Mouse (Mus musculus): ENCODE data around the gene Dach1. TPM values are rescaled to one million over a fixed set of nuclear protein-coding genes. Genes with fewer than 3 reads are reported as not detected.

Gene Dach1
- polyA plus RNA-seq (2012; rRNA removed) (0.11 and 0.17 TPM in 2 replicates), polyA plus RNA-seq (2014; fragmentation: Nextera tagmentation; extraction: Ambion mirVana) (0.20 and 0.29 TPM in 2 replicates)

- H3K27me3 ChIP-seq (ENCODE audit: control insufficient read depth, insufficient read depth, low read length): peaks cover 19% of the 10 kb centered on the region
- no peaks in the 10 kb centered on the region for H3K36me3 ChIP-seq (replicated peaks; ENCODE audit: control insufficient read depth, insufficient read depth, low read depth)
- peak; percentile 40; the same call in 1 of the 2 replicates for ATAC-seq (ENCODE audit: insufficient read depth)
- H3K4me2 ChIP-seq (ENCODE audit: low read depth): peak within 1 kb of the TSS; percentile 67
- TF ChIP-seq CTCF (IDR thresholded peaks at IDR 0.05; ENCODE audit: low read depth) (no peak), EP300 (IDR thresholded peaks at IDR 0.05; ENCODE audit: low read depth) (no peak)
- under 1% methylated on average over 32 of the region's 32 CpGs for WGBS (ENCODE audit: insufficient replicate concordance)
- H3K9me3 ChIP-seq (ENCODE audit: control insufficient read depth, low read length): no peaks in the 10 kb centered on the region
- H3K9ac ChIP-seq (replicated peaks): no peak within 1 kb of the TSS; the same call in 1 of the 2 replicates
- H3K27ac ChIP-seq: no peak within 1 kb of the TSS
- no peaks in the 10 kb centered on the region; a peak in 1 of 4 replicates for H3K4me1 ChIP-seq (replicated peaks; ENCODE audit: control insufficient read depth in 2 of 2, insufficient read depth in 2 of 2, low read length in 1 of 2)
- peak within 1 kb of the TSS; percentile 52 to 57 for H3K4me3 ChIP-seq (ENCODE audit: insufficient read depth in 1 of 2, low read depth in 2 of 2, low read length in 2 of 2)
- peak in 2 of 3 experiments; percentile 10 to 11 for DNase-seq (ENCODE audit: low read depth in 3 of 3, low spot score in 3 of 3)
Observed at GRCm38 (mm10) chr14:98169421-98170076, at the start of gene Dach1. TSS of gene Dach1 (minus strand) at chr14:98169765.

- H3K4me3 ChIP-seq (ENCODE audit: insufficient read depth in 1 of 2, low read depth in 2 of 2, low read length in 2 of 2): no peak overlapping the region
- H3K9me3 ChIP-seq (ENCODE audit: control insufficient read depth, low read length): no peaks in the 10 kb centered on the region
- H3K27ac ChIP-seq: no peak overlapping the region
- no peaks in the 10 kb centered on the region for H3K27me3 ChIP-seq (ENCODE audit: control insufficient read depth, insufficient read depth, low read length)
- DNase-seq (ENCODE audit: low read depth in 3 of 3, low spot score in 3 of 3) (no peak), ATAC-seq (ENCODE audit: insufficient read depth) (no peak)
- no peak overlapping the region for H3K4me2 ChIP-seq (ENCODE audit: low read depth)
- H3K4me1 ChIP-seq (replicated peaks; ENCODE audit: control insufficient read depth in 2 of 2, insufficient read depth in 2 of 2, low read length in 1 of 2): no peaks in the 10 kb centered on the region
- 57% methylated on average over 3 of the region's 3 CpGs for WGBS (ENCODE audit: insufficient replicate concordance)
- TF ChIP-seq EP300 (IDR thresholded peaks at IDR 0.05; ENCODE audit: low read depth): no peak
- no peak for TF ChIP-seq CTCF (IDR thresholded peaks at IDR 0.05; ENCODE audit: low read depth)
- H3K9ac ChIP-seq (replicated peaks): no peak overlapping the region
- no peaks in the 10 kb centered on the region for H3K36me3 ChIP-seq (replicated peaks; ENCODE audit: control insufficient read depth, insufficient read depth, low read depth)
Observed at GRCm38 (mm10) chr14:98200089-98200488, 30.5 kb upstream of the Dach1 start.

GRCm38 (mm10) chr14:98181545-98181944, 12.0 kb upstream of the Dach1 start:
- Histone ChIP-seq H3K9ac (replicated peaks) (no peak overlapping the region), H3K9me3 (ENCODE audit: control insufficient read depth, low read length) (no peaks in the 10 kb centered on the region), H3K27me3 (ENCODE audit: control insufficient read depth, insufficient read depth, low read length) (no peaks in the 10 kb centered on the region), H3K27ac (no peak overlapping the region), H3K4me2 (ENCODE audit: low read depth) (no peak overlapping the region), H3K4me1 (replicated peaks; ENCODE audit: control insufficient read depth in 2 of 2, insufficient read depth in 2 of 2, low read length in 1 of 2) (no peaks in the 10 kb centered on the region), H3K36me3 (replicated peaks; ENCODE audit: control insufficient read depth, insufficient read depth, low read depth) (no peaks in the 10 kb centered on the region), H3K4me3 (ENCODE audit: insufficient read depth in 1 of 2, low read depth in 2 of 2, low read length in 2 of 2) (no peak overlapping the region)
- TF ChIP-seq CTCF (IDR thresholded peaks at IDR 0.05; ENCODE audit: low read depth) (peak; percentile 25; the same call in 1 of the 2 replicates), EP300 (IDR thresholded peaks at IDR 0.05; ENCODE audit: low read depth) (no peak)
- no peak for DNase-seq (ENCODE audit: low read depth in 3 of 3, low spot score in 3 of 3)
- ATAC-seq (ENCODE audit: insufficient read depth): no peak
- 0% methylated on average over 1 of the region's 1 CpGs for whole genome bisulfite sequencing (ENCODE audit: insufficient replicate concordance)

- Histone ChIP-seq H3K4me1 (replicated peaks; ENCODE audit: control insufficient read depth in 2 of 2, insufficient read depth in 2 of 2, low read length in 1 of 2) (no peaks in the 10 kb centered on the region), H3K9ac (replicated peaks) (no peak overlapping the region), H3K9me3 (ENCODE audit: control insufficient read depth, low read length) (no peaks in the 10 kb centered on the region), H3K27me3 (ENCODE audit: control insufficient read depth, insufficient read depth, low read length) (peaks cover 9% of the 10 kb centered on the region), H3K36me3 (replicated peaks; ENCODE audit: control insufficient read depth, insufficient read depth, low read depth) (no peaks in the 10 kb centered on the region), H3K4me2 (ENCODE audit: low read depth) (no peak overlapping the region), H3K4me3 (ENCODE audit: insufficient read depth in 1 of 2, low read depth in 2 of 2, low read length in 2 of 2) (no peak overlapping the region), H3K27ac (no peak overlapping the region)
- no peak for DNase-seq (ENCODE audit: low read depth in 3 of 3, low spot score in 3 of 3)
- no peak for ATAC-seq (ENCODE audit: insufficient read depth)
- 37% methylated on average over 2 of the region's 2 CpGs for WGBS (ENCODE audit: insufficient replicate concordance)
- no peak for TF ChIP-seq CTCF (IDR thresholded peaks at IDR 0.05; ENCODE audit: low read depth)
- TF ChIP-seq EP300 (IDR thresholded peaks at IDR 0.05; ENCODE audit: low read depth): no peak
Observed at GRCm38 (mm10) chr14:98173831-98174230, 4.3 kb upstream of the Dach1 start.

- no peak overlapping the region for H3K9ac ChIP-seq (replicated peaks)
- H3K27ac ChIP-seq: no peak overlapping the region
- DNase-seq (ENCODE audit: low read depth in 3 of 3, low spot score in 3 of 3) (no peak), ATAC-seq (ENCODE audit: insufficient read depth) (no peak)
- no peaks in the 10 kb centered on the region for H3K9me3 ChIP-seq (ENCODE audit: control insufficient read depth, low read length)
- TF ChIP-seq CTCF (IDR thresholded peaks at IDR 0.05; ENCODE audit: low read depth) (no peak), EP300 (IDR thresholded peaks at IDR 0.05; ENCODE audit: low read depth) (no peak)
- no peaks in the 10 kb centered on the region for H3K36me3 ChIP-seq (replicated peaks; ENCODE audit: control insufficient read depth, insufficient read depth, low read depth)
- H3K27me3 ChIP-seq (ENCODE audit: control insufficient read depth, insufficient read depth, low read length): peaks cover 19% of the 10 kb centered on the region
- no peak overlapping the region for H3K4me2 ChIP-seq (ENCODE audit: low read depth)
- no peaks in the 10 kb centered on the region for H3K4me1 ChIP-seq (replicated peaks; ENCODE audit: control insufficient read depth in 2 of 2, insufficient read depth in 2 of 2, low read length in 1 of 2)
- 16% methylated on average over 5 of the region's 5 CpGs for whole genome bisulfite sequencing (ENCODE audit: insufficient replicate concordance)
- no peak overlapping the region for H3K4me3 ChIP-seq (ENCODE audit: insufficient read depth in 1 of 2, low read depth in 2 of 2, low read length in 2 of 2)
Observed at GRCm38 (mm10) chr14:98172394-98172905, 2.9 kb upstream of the Dach1 start.

All from liver, embryonic 14.5 days (tissue).